Mouse (Mus musculus) C2C12 (cell line): Measurements from ENCODE around the gene Stx11.

Source experiments
- CTCF ChIP-seq: IDR thresholded peaks from one replicate; pipeline ENCODE4 v1.5.1; 2011; ENCODE audit not compliant: control insufficient read depth, insufficient read depth, insufficient read length
- MAX ChIP-seq: IDR thresholded peaks from one replicate; pipeline ENCODE4 v1.6.1; 2011; ENCODE audit warnings: mild to moderate bottlenecking, control low read depth
- MYOD1 ChIP-seq: IDR thresholded peaks from one replicate; pipeline ENCODE4 v1.6.1; 2011; ENCODE audit warnings: low read depth; ENCODE audit not compliant: control insufficient read depth, insufficient read length
- MYOG ChIP-seq: IDR thresholded peaks from one replicate; pipeline ENCODE4 v1.6.1; 2011; ENCODE audit not compliant: control insufficient read depth, insufficient read length; ENCODE audit errors: extremely low read depth
- USF1 ChIP-seq: IDR thresholded peaks from one replicate; pipeline ENCODE4 v1.6.1; 2011; ENCODE audit warnings: low read depth, mild to moderate bottlenecking, control low read depth, moderate library complexity

DNA sequence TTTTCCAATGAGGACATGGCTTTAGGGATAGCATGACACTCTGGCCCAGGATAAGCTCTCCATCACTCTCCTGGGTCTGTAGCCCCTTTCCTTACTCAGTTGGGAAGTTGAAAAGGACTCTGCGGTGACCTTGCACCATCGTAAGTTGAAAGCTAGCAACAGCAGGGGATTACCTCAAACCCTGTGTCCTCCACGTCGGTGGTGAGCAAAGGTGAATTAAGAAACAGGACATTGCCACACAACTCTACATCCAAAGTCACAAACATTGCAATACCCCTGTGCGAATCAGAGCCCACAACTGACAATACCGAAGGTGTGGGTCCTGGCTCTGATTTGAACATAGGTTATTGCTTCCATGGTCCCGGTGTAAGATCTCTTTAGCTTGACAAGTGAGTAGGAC is 11.9 kb upstream of the Stx11 start:
- TF ChIP-seq MYOD1 (no peak), CTCF (no peak), MYOG (no peak), MAX (no peak), USF1 (no peak)
